Mouse (Mus musculus): Measurements from ENCODE around the gene Grk6. TPM values are rescaled to one million over a fixed set of nuclear protein-coding genes. Genes with fewer than 3 reads are reported as not detected.

Gene Grk6
- polyA plus RNA-seq, 1 experiment, result 52.7 TPM

GRCm38 (mm10) chr13:55463399-55464026 is 18.6 kb downstream of the Grk6 start:
- H3K27me3 ChIP-seq (ENCODE audit: control insufficient read depth, insufficient read depth, low read length), result no peaks in the 10 kb centered on the region
- DNase-seq, result no peak
- H3K4me1 ChIP-seq (ENCODE audit: control insufficient read depth, insufficient read depth, low read length), result no peaks in the 10 kb centered on the region
- H3K27ac ChIP-seq (ENCODE audit: insufficient read depth, low read length), result no peak overlapping the region
- peak overlapping the region; percentile 41 for H3K4me3 ChIP-seq (replicated peaks; ENCODE audit: insufficient read depth, low read depth, low read length)
- TF ChIP-seq CTCF (IDR thresholded peaks at IDR 0.05; ENCODE audit: borderline replicate concordance, insufficient read depth, low read depth, low read length) (no peak), POLR2A (IDR thresholded peaks at IDR 0.05; ENCODE audit: borderline replicate concordance, insufficient read depth, low read length) (no peak)
- 21% methylated on average over 14 of the region's 14 CpGs for WGBS

GRCm38 (mm10) chr13:55464027-55464884 is 19.4 kb downstream of the Grk6 start, which contains the start of gene Prr7:
Gene Prr7, plus strand, starts transcription at chr13:55464267.
- peak; percentile 56 to 57 for DNase-seq
- H3K27ac ChIP-seq (ENCODE audit: insufficient read depth, low read length), result no peak within 1 kb of the TSS
- peak within 1 kb of the TSS; percentile 61 for H3K4me3 ChIP-seq (replicated peaks; ENCODE audit: insufficient read depth, low read depth, low read length)
- no peaks in the 10 kb centered on the region for H3K27me3 ChIP-seq (ENCODE audit: control insufficient read depth, insufficient read depth, low read length)
- TF ChIP-seq CTCF (IDR thresholded peaks at IDR 0.05; ENCODE audit: borderline replicate concordance, insufficient read depth, low read depth, low read length), result no peak
- no peak for TF ChIP-seq POLR2A (IDR thresholded peaks at IDR 0.05; ENCODE audit: borderline replicate concordance, insufficient read depth, low read length)
- H3K4me1 ChIP-seq (ENCODE audit: control insufficient read depth, insufficient read depth, low read length), result peaks cover under 1% of the 10 kb centered on the region; the same call in 1 of the 2 replicates
- WGBS, result 1% methylated on average over 74 of the region's 84 CpGs

GRCm38 (mm10) chr13:55465184-55465583 is 20.3 kb downstream of the Grk6 start:
- no peak for TF ChIP-seq CTCF (IDR thresholded peaks at IDR 0.05; ENCODE audit: borderline replicate concordance, insufficient read depth, low read depth, low read length)
- no peak for TF ChIP-seq POLR2A (IDR thresholded peaks at IDR 0.05; ENCODE audit: borderline replicate concordance, insufficient read depth, low read length)
- WGBS, result 38% methylated on average over 3 of the region's 3 CpGs
- peaks cover 5% of the 10 kb centered on the region for H3K4me1 ChIP-seq (ENCODE audit: control insufficient read depth, insufficient read depth, low read length)
- peak in 1 of 2 experiments; percentile 34 for DNase-seq
- H3K27me3 ChIP-seq (ENCODE audit: control insufficient read depth, insufficient read depth, low read length), result no peaks in the 10 kb centered on the region
- no peak overlapping the region for H3K27ac ChIP-seq (ENCODE audit: insufficient read depth, low read length)
- H3K4me3 ChIP-seq (replicated peaks; ENCODE audit: insufficient read depth, low read depth, low read length), result no peak overlapping the region

DNA sequence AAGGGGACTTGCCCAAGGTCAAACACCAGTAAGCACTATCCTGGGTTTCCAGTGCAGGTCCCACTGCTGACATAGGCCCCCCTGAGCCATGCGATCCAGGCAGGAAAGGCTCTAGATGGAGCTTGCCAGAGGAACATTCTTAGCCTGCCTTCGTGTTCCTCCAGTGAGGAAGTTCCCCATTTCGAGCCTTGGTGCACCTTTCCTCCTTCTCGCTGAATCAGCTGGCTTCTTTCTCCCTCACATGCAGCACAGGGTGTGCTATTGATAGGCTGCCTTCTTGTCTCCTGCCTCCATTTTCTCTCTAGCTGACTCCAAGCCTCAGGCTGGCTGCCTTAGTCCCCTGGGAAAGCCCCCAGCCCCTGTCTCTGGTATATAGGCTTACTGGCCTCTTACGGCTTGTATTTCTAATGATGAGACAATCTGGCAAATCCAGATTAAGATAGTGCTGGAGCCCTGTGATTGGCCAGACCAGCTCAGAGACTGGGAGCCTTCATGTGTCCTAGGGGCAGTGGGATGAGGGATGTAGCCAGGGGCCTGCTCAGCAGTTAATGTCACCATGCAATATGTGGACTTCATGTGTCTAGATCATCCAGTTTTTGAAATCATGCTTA is 21.1 kb downstream of the Grk6 start:
- Histone ChIP-seq H3K27me3 (ENCODE audit: control insufficient read depth, insufficient read depth, low read length) (no peaks in the 10 kb centered on the region), H3K4me1 (ENCODE audit: control insufficient read depth, insufficient read depth, low read length) (peaks cover 9% of the 10 kb centered on the region), H3K27ac (ENCODE audit: insufficient read depth, low read length) (no peak overlapping the region), H3K4me3 (replicated peaks; ENCODE audit: insufficient read depth, low read depth, low read length) (no peak overlapping the region)
- 95% methylated on average over 5 of the region's 5 CpGs for WGBS
- no peak for TF ChIP-seq POLR2A (IDR thresholded peaks at IDR 0.05; ENCODE audit: borderline replicate concordance, insufficient read depth, low read length)
- TF ChIP-seq CTCF (IDR thresholded peaks at IDR 0.05; ENCODE audit: borderline replicate concordance, insufficient read depth, low read depth, low read length), result no peak
- DNase-seq, result no peak

DNA sequence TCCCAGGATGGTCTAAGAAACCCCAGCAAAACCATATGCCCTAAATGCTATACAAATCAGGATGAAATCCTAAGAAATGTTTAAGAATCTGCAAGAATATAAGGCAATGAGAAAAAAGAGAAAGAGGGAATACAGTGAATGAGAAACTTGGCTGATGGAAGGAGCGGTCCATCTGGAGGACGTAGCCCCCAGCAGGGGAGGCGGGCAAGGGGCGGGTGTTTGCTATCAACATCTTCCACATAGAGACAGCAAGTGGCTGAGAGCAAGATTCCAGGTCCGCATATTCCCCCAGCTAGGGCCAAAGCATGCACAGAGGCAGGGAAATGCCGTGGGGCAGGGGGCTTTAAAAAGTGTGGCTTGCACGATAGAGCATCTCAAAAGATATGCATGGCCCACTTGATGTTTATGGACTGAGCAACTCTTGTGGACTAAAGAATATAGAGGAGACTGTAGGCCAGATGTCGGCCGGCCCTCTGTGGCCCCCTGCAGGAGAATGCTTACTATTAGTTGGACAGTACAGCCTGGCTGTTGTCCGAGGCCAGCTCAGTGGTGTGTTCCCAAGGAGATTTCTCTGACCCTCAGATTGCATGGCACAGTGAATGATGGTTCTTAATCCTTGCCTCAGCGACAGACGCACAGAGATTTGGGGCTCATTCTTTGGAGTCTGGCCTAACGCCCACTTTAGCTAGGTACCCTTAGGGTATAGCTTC is 24.1 kb downstream of the Grk6 start:
- TF ChIP-seq POLR2A (IDR thresholded peaks at IDR 0.05; ENCODE audit: borderline replicate concordance, insufficient read depth, low read length), result no peak
- no peak for TF ChIP-seq CTCF (IDR thresholded peaks at IDR 0.05; ENCODE audit: borderline replicate concordance, insufficient read depth, low read depth, low read length)
- peaks cover 16% of the 10 kb centered on the region for H3K4me1 ChIP-seq (ENCODE audit: control insufficient read depth, insufficient read depth, low read length)
- WGBS, result 54% methylated on average over 13 of the region's 13 CpGs
- H3K27ac ChIP-seq (ENCODE audit: insufficient read depth, low read length), result no peak overlapping the region
- no peak overlapping the region for H3K4me3 ChIP-seq (replicated peaks; ENCODE audit: insufficient read depth, low read depth, low read length)
- H3K27me3 ChIP-seq (ENCODE audit: control insufficient read depth, insufficient read depth, low read length), result no peaks in the 10 kb centered on the region
- no peak for DNase-seq

- no peaks in the 10 kb centered on the region for H3K27me3 ChIP-seq (ENCODE audit: control insufficient read depth, insufficient read depth, low read length)
- H3K27ac ChIP-seq (ENCODE audit: insufficient read depth, low read length), result no peak overlapping the region
- WGBS, result 5% methylated on average over 9 of the region's 9 CpGs
- H3K4me3 ChIP-seq (replicated peaks; ENCODE audit: insufficient read depth, low read depth, low read length), result no peak overlapping the region
- DNase-seq, result peak; percentile 89 to 93
- peaks cover 16% of the 10 kb centered on the region for H3K4me1 ChIP-seq (ENCODE audit: control insufficient read depth, insufficient read depth, low read length)
- TF ChIP-seq CTCF (IDR thresholded peaks at IDR 0.05; ENCODE audit: borderline replicate concordance, insufficient read depth, low read depth, low read length) (no peak), POLR2A (IDR thresholded peaks at IDR 0.05; ENCODE audit: borderline replicate concordance, insufficient read depth, low read length) (no peak)
Observed at GRCm38 (mm10) chr13:55470372-55470771, 25.5 kb downstream of the Grk6 start.

DNA sequence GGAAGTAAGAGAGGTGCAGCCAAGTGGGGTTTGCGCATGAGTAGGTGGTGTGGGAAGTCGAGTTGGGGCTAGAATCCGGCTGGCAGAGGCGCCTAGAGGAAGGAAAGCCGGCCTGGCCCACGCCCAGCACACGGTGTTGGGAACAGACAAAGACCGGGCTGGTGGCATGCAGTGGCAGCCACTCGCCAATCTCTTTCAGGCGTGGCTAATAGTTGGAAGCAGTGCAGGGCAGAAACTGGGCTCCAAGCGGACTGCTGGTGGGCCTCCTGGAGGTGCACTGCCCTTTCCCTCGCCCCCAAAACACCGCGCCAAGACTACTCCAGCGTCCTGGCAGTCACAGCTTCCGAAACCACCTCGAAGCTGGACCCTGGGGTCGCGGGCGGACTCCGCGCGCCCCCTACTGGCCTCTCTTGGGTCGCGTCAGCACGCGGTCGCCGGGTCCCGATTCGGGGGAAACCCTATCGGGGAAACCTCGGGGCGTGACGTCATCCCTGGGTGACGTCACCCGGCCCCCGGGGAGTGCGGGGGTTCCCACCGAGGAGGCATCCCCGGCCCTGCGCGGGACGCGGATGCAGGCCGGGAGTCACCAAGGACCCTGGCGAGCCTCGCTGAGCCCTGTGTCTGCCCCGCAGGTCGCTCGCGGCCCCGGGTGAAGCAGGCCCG is 26.4 kb downstream of the Grk6 start:
- H3K4me1 ChIP-seq (ENCODE audit: control insufficient read depth, insufficient read depth, low read length), result peaks cover 16% of the 10 kb centered on the region
- no peak overlapping the region for H3K27ac ChIP-seq (ENCODE audit: insufficient read depth, low read length)
- no peaks in the 10 kb centered on the region for H3K27me3 ChIP-seq (ENCODE audit: control insufficient read depth, insufficient read depth, low read length)
- under 1% methylated on average over 54 of the region's 54 CpGs for WGBS
- H3K4me3 ChIP-seq (replicated peaks; ENCODE audit: insufficient read depth, low read depth, low read length), result peak overlapping the region; percentile 50
- peak; percentile 76 for TF ChIP-seq CTCF (IDR thresholded peaks at IDR 0.05; ENCODE audit: borderline replicate concordance, insufficient read depth, low read depth, low read length)
- no peak for TF ChIP-seq POLR2A (IDR thresholded peaks at IDR 0.05; ENCODE audit: borderline replicate concordance, insufficient read depth, low read length)
- peak; percentile 77 to 86 for DNase-seq

Data from cerebellum, adult 2 months (tissue).